Mouse (Mus musculus): ENCODE measurements around the gene Lrrc30.

- TF ChIP-seq CTCF (IDR thresholded peaks at IDR 0.05; ENCODE audit: low read depth) = no peak
- TF ChIP-seq EP300 (IDR thresholded peaks at IDR 0.05; ENCODE audit: low read depth) = no peak
Observed at GRCm38 (mm10) chr17:67678576-67678975, 46.1 kb upstream of the Lrrc30 start.
